ENCODE assay signal across 8 mouse cellular contexts in genomic region chr9:71486127-71486526, GRCm38 (mm10). TPM values are rescaled to one million over a fixed set of nuclear protein-coding genes. Genes with fewer than 3 reads are reported as not detected.
DNase-seq lines count a peak whose midpoint lies in the region; ATAC-seq lines count a peak whose summit lies in the region.

No protein-coding gene starts in this region.

- 37% methylated on average over 7 of the region's 7 CpGs for WGBS in kidney, embryonic 16.5 days
- 42% methylated on average over 7 of the region's 7 CpGs for WGBS in embryonic facial prominence, embryonic 10.5 days
- 42% methylated on average over 7 of the region's 7 CpGs for WGBS in hindbrain, embryonic 15.5 days
- 42% methylated on average over 7 of the region's 7 CpGs for WGBS in midbrain, embryonic 15.5 days

- peaks cover 30% of the 10 kb centered on the region for H3K4me1 ChIP-seq in kidney, embryonic 16.5 days (ENCODE audit: insufficient read depth, low read length)
- peaks cover 21% of the 10 kb centered on the region for H3K4me1 ChIP-seq in embryonic facial prominence, embryonic 10.5 days
- H3K4me1 ChIP-seq in hindbrain, embryonic 15.5 days (replicated peaks): peaks cover 15% of the 10 kb centered on the region
- peaks cover 13% of the 10 kb centered on the region for H3K4me1 ChIP-seq in midbrain, embryonic 15.5 days

- intact Hi-C loops in left cerebral cortex, postnatal 4 days (cut with DNase I): no loop called here

- H3K9ac ChIP-seq in kidney, embryonic 16.5 days (replicated peaks; ENCODE audit: low read length): peak overlapping the region; percentile 100
- peak overlapping the region; percentile 25; the same call in 1 of the 2 replicates for H3K9ac ChIP-seq in hindbrain, embryonic 15.5 days
- H3K9ac ChIP-seq in midbrain, embryonic 15.5 days: no peak overlapping the region

- H3K27ac ChIP-seq in kidney, embryonic 16.5 days (ENCODE audit: low read length): peak overlapping the region; percentile 99; the same call in 1 of the 2 replicates
- H3K27ac ChIP-seq in embryonic facial prominence, embryonic 10.5 days (replicated peaks): peak overlapping the region; percentile 100
- peak overlapping the region; percentile 93 for H3K27ac ChIP-seq in hindbrain, embryonic 15.5 days (replicated peaks)
- H3K27ac ChIP-seq in midbrain, embryonic 15.5 days: peak overlapping the region; percentile 89; the same call in 1 of the 2 replicates

- peak overlapping the region; percentile 32; the same call in 1 of the 2 replicates for H3K4me2 ChIP-seq in kidney, embryonic 16.5 days (replicated peaks; ENCODE audit: low read depth, low read length)
- H3K4me2 ChIP-seq in hindbrain, embryonic 15.5 days: peak overlapping the region; percentile 76
- peak overlapping the region; percentile 42 for H3K4me2 ChIP-seq in midbrain, embryonic 15.5 days

- no peaks in the 10 kb centered on the region for H3K9me3 ChIP-seq in kidney, embryonic 16.5 days (ENCODE audit: low read length)
- no peaks in the 10 kb centered on the region for H3K9me3 ChIP-seq in embryonic facial prominence, embryonic 10.5 days
- no peaks in the 10 kb centered on the region for H3K9me3 ChIP-seq in hindbrain, embryonic 15.5 days
- no peaks in the 10 kb centered on the region for H3K9me3 ChIP-seq in midbrain, embryonic 15.5 days

- no peak for DNase-seq in kidney, adult 18-20 months
- DNase-seq in embryonic facial prominence, embryonic 10.5 days (ENCODE audit: low spot score): no peak
- no peak for DNase-seq in left cerebral cortex, adult 9 months (ENCODE audit: low spot score in 2 of 2)
- DNase-seq in left cerebral cortex, postnatal 4 days: no peak
- DNase-seq in kidney, postnatal 36 days: no peak

- peak overlapping the region; percentile 97 for H3K4me3 ChIP-seq in kidney, embryonic 16.5 days (ENCODE audit: low read length)
- peak overlapping the region; percentile 98 for H3K4me3 ChIP-seq in embryonic facial prominence, embryonic 10.5 days
- H3K4me3 ChIP-seq in hindbrain, embryonic 15.5 days: peak overlapping the region; percentile 90
- H3K4me3 ChIP-seq in midbrain, embryonic 15.5 days: peak overlapping the region; percentile 82

- peaks cover 23% of the 10 kb centered on the region for H3K36me3 ChIP-seq in kidney, embryonic 16.5 days (ENCODE audit: insufficient read depth, low read length)
- peaks cover 31% of the 10 kb centered on the region for H3K36me3 ChIP-seq in embryonic facial prominence, embryonic 10.5 days (replicated peaks)
- H3K36me3 ChIP-seq in hindbrain, embryonic 15.5 days: peaks cover 21% of the 10 kb centered on the region
- peaks cover 16% of the 10 kb centered on the region for H3K36me3 ChIP-seq in midbrain, embryonic 15.5 days (replicated peaks)

- H3K27me3 ChIP-seq in kidney, embryonic 16.5 days (ENCODE audit: insufficient read depth, low read length): no peaks in the 10 kb centered on the region
- 0 out of 2 replicates have a peak, but pooled peaks cover 9% of the 10 kb centered on the region for H3K27me3 ChIP-seq in embryonic facial prominence, embryonic 10.5 days (replicated peaks; ENCODE audit: low read depth, poor library complexity, severe bottlenecking)
- H3K27me3 ChIP-seq in hindbrain, embryonic 15.5 days: no peaks in the 10 kb centered on the region
- no peaks in the 10 kb centered on the region for H3K27me3 ChIP-seq in midbrain, embryonic 15.5 days (replicated peaks)

- peak; percentile 29; the same call in 1 of the 2 replicates for ATAC-seq in kidney, embryonic 16.5 days (ENCODE audit: low FRiP score, low TSS enrichment)
- peak; percentile 53; the same call in 1 of the 2 replicates for ATAC-seq in hindbrain, embryonic 15.5 days (ENCODE audit: low FRiP score, low read depth)
- ATAC-seq in midbrain, embryonic 15.5 days (replicated peaks): peak; percentile 60

RNA-seq across cellular contexts. Expression of gene Polr2m, which starts 0.4 kb away (rescaled TPM):
- 488 and 497 TPM in 2 replicates for polyA plus RNA-seq in kidney, embryonic 16.5 days (2015; fragmentation: Nextera tagmentation; extraction: Ambion mirVana)
- 582 and 585 TPM in 2 replicates for polyA plus RNA-seq in embryonic facial prominence, embryonic 10.5 days (2016; fragmentation: Nextera tagmentation; extraction: Ambion mirVana)
- 337 and 343 TPM in 2 replicates for polyA plus RNA-seq in hindbrain, embryonic 15.5 days (2015; fragmentation: Nextera tagmentation; extraction: Ambion mirVana)
- polyA plus RNA-seq in midbrain, embryonic 15.5 days (2015; fragmentation: Nextera tagmentation; extraction: Ambion mirVana): 353 and 354 TPM in 2 replicates
- 100 to 1,000 TPM; 178 to 184 TPM for total RNA-seq in left cerebral cortex, postnatal 4 days (2021)
